Mouse (Mus musculus) limb, embryonic 12.5 days (tissue): ENCODE measurements at regions not wholly inside any gene's neighbourhood (a gene's known extent, or its start where the extent isn't known, plus 50 kb on each side); places are given as distances from the start of the nearest gene placed in this dataset.

ENCODE experiments used
- ATAC-seq: fragments of 200-750 bp; cut with Nextera tagmentation; 2 replicates; pipeline ENCODE4 v1.8.0; 2017; ENCODE audit warnings: low read depth, moderate TSS enrichment; ENCODE audit not compliant: insufficient number of reproducible peaks, insufficient read depth, low FRiP score, low TSS enrichment
- H3K27ac ChIP-seq: fragments of 300-500 bp; sonication (generic); 2 replicates; pipeline ENCODE4 v1.5.1; 2016; ENCODE audit warnings: mild to moderate bottlenecking, moderate library complexity
- H3K27me3 ChIP-seq: fragments of 300-500 bp; sonication (generic); 2 replicates; pipeline ENCODE4 v1.6.1; 2016; ENCODE audit warnings: mild to moderate bottlenecking, moderate library complexity
- H3K36me3 ChIP-seq: fragments of 300-500 bp; sonication (generic); 2 replicates; pipeline ENCODE4 v1.6.1; 2016; ENCODE audit warnings: mild to moderate bottlenecking, moderate library complexity
- H3K4me1 ChIP-seq: fragments of 300-500 bp; sonication (generic); replicated peaks from 2 replicates; pipeline ENCODE4 v1.6.1; 2016
- H3K4me2 ChIP-seq: fragments of 300-500 bp; sonication (generic); 2 replicates; pipeline ENCODE4 v1.6.1; 2016; ENCODE audit warnings: mild to moderate bottlenecking, moderate library complexity
- H3K4me3 ChIP-seq: fragments of 300-500 bp; sonication (generic); replicated peaks from 2 replicates; pipeline ENCODE4 v1.5.1; 2016; ENCODE audit warnings: mild to moderate bottlenecking
- H3K9ac ChIP-seq: fragments of 300-500 bp; sonication (generic); replicated peaks from 2 replicates; pipeline ENCODE4 v1.6.1; 2016; ENCODE audit warnings: mild to moderate bottlenecking, moderate library complexity
- H3K9me3 ChIP-seq: fragments of 300-500 bp; sonication (generic); 2 replicates; pipeline ENCODE4 v1.6.1; 2016; ENCODE audit warnings: mild to moderate bottlenecking, moderate library complexity
- WGBS: fragments of 180-500 bp; shearing (Covaris S2); methylation state at CpG from one replicate; pipeline ENCODE4 v1.1.7; 2016; 5-methylcytosine and 5-hydroxymethylcytosine counted together

DNA sequence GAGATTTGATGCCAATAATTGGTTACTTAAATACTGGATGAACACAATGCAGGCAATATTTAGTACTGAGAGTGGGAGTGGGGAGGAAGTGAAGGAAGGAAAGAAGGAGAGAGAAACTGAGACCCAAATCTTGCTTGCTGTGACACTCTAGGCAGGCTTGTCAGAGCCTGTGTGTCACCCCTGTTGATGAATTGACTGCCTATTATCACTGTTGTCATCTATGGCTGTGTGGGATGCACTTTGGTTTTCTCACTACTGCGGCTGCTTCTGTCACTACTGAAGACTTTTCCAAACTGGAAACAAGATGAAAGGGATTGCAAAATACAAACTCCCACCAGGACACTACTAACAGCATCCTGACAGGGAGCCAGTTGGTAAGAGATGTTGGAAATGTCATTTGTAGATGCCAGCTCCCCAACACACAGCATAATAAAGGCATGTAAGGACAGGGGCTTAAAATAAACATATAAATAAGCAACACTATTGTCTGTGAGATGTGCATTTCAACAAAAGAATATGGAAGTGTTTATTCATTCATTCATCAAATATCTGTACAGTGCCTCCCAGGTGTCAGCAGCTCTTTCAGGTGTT is 207.0 kb upstream of the Ufl1 start:
- WGBS: 64% methylated on average over 1 of the region's 1 CpGs

GRCm38 (mm10) chr4:25483621-25483933 is 202.0 kb upstream of the Ufl1 start:
- ATAC-seq: no peak
- no peak overlapping the region for H3K27ac ChIP-seq
- H3K36me3 ChIP-seq: no peaks in the 10 kb centered on the region
- no peaks in the 10 kb centered on the region for H3K27me3 ChIP-seq
- WGBS: 11% methylated on average over 1 of the region's 1 CpGs
- H3K4me1 ChIP-seq: no peaks in the 10 kb centered on the region
- no peak overlapping the region for H3K9ac ChIP-seq
- H3K9me3 ChIP-seq: no peaks in the 10 kb centered on the region
- H3K4me3 ChIP-seq: no peak overlapping the region
- H3K4me2 ChIP-seq: no peak overlapping the region

More for the DNA sequence above, 207.0 kb upstream of the Ufl1 start:
- Histone ChIP-seq H3K4me3 (no peak overlapping the region), H3K27ac (no peak overlapping the region), H3K4me1 (no peaks in the 10 kb centered on the region), H3K36me3 (no peaks in the 10 kb centered on the region), H3K4me2 (no peak overlapping the region), H3K9me3 (no peaks in the 10 kb centered on the region), H3K27me3 (no peaks in the 10 kb centered on the region), H3K9ac (no peak overlapping the region)
- no peak for ATAC-seq

GRCm38 (mm10) chr4:25482933-25483620 is 201.5 kb upstream of the Ufl1 start:
- Histone ChIP-seq H3K9ac (no peak overlapping the region), H3K27me3 (no peaks in the 10 kb centered on the region), H3K4me2 (no peak overlapping the region), H3K4me3 (no peak overlapping the region), H3K36me3 (no peaks in the 10 kb centered on the region), H3K9me3 (no peaks in the 10 kb centered on the region), H3K27ac (no peak overlapping the region), H3K4me1 (no peaks in the 10 kb centered on the region)
- WGBS: 49% methylated on average over 6 of the region's 6 CpGs
- no peak for ATAC-seq

DNA sequence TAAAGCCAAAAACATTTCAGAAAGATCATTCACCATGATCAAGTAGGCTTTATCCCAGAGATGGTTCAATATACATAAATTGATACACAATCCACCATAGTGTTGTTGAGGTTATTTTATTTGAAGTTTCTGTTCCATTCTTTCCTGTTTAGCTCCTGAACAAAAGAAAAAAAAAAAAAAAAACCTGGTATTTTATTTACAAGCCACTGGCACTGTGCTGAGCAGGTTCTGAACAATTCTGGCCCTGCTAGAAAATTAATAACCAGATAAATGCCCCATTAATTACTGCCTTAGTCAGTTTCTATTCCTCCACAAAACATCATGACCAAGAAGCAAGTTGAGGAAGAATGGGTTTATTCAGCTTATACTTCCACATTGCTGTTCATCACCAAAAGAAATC is 191.4 kb upstream of the Ufl1 start:
- Histone ChIP-seq H3K9ac (no peak overlapping the region), H3K27ac (no peak overlapping the region), H3K4me1 (no peaks in the 10 kb centered on the region), H3K27me3 (no peaks in the 10 kb centered on the region), H3K36me3 (no peaks in the 10 kb centered on the region), H3K9me3 (no peaks in the 10 kb centered on the region), H3K4me2 (no peak overlapping the region), H3K4me3 (no peak overlapping the region)
- no peak for ATAC-seq

- H3K27me3 ChIP-seq: no peaks in the 10 kb centered on the region
- ATAC-seq: no peak
- 85% methylated on average over 3 of the region's 3 CpGs for WGBS
- no peaks in the 10 kb centered on the region for H3K9me3 ChIP-seq
- no peak overlapping the region for H3K4me2 ChIP-seq
- H3K36me3 ChIP-seq: no peaks in the 10 kb centered on the region
- no peak overlapping the region for H3K9ac ChIP-seq
- no peaks in the 10 kb centered on the region for H3K4me1 ChIP-seq
- no peak overlapping the region for H3K4me3 ChIP-seq
- H3K27ac ChIP-seq: no peak overlapping the region
These were observed 184.9 kb upstream of the Ufl1 start for GRCm38 (mm10) chr4:25466490-25466889.

- Histone ChIP-seq H3K9ac (no peak overlapping the region), H3K27ac (no peak overlapping the region), H3K27me3 (no peaks in the 10 kb centered on the region), H3K4me3 (no peak overlapping the region), H3K4me1 (no peaks in the 10 kb centered on the region), H3K9me3 (no peaks in the 10 kb centered on the region), H3K4me2 (no peak overlapping the region), H3K36me3 (no peaks in the 10 kb centered on the region)
- WGBS: 78% methylated on average over 1 of the region's 1 CpGs
- ATAC-seq: no peak
These were observed 183.4 kb upstream of the Ufl1 start for GRCm38 (mm10) chr4:25464792-25465590.

DNA sequence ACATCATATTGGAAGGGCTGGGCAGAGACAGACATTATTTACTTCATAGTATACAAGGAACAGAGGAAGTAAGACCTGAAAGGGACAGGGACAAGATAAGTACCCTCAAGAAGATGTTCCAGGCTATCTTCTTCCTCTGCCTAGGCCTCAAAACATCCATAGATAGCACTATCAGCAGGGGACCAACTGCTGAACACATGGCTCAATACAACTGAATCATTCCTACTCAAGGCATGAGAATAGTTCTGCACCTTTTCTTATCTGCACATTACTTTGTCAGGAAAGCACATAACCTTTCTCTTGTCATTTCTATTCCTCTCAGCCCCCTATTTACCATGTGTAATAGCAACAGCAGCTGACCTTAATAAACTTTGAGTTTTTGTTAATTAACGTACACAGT is 182.4 kb upstream of the Ufl1 start:
- no peak overlapping the region for H3K9ac ChIP-seq
- H3K4me3 ChIP-seq: no peak overlapping the region
- no peaks in the 10 kb centered on the region for H3K9me3 ChIP-seq
- no peaks in the 10 kb centered on the region for H3K36me3 ChIP-seq
- no peaks in the 10 kb centered on the region for H3K4me1 ChIP-seq
- no peak overlapping the region for H3K4me2 ChIP-seq
- no peaks in the 10 kb centered on the region for H3K27me3 ChIP-seq
- H3K27ac ChIP-seq: no peak overlapping the region
- ATAC-seq: no peak
- WGBS: 80% methylated on average over 1 of the region's 1 CpGs

- WGBS: 86% methylated on average over 1 of the region's 1 CpGs
These were observed 178.5 kb upstream of the Ufl1 start for GRCm38 (mm10) chr4:25460127-25460526.

DNA sequence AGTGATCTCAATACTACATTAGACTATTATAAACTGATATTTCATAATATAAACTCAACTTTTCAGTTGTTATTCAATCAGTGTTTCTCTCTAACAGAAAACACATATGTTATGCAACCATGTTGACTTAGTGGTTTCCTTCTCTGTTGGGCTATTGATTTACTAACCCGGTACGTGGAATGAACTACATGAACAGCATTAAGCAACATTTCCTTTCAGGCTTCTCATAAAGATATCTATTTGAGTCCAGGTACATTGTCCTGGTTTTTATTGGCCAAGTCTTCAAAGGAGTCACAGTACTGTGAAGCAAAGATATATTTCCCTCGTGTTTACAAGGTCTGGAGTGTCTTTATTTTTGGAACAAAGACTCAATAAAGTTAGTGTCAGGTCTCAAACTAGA is 173.1 kb upstream of the Ufl1 start:
- no peaks in the 10 kb centered on the region for H3K36me3 ChIP-seq
- 52% methylated on average over 3 of the region's 3 CpGs for WGBS
- no peak overlapping the region for H3K9ac ChIP-seq
- H3K27me3 ChIP-seq: no peaks in the 10 kb centered on the region
- no peaks in the 10 kb centered on the region for H3K4me1 ChIP-seq
- H3K4me3 ChIP-seq: no peak overlapping the region
- no peak overlapping the region for H3K27ac ChIP-seq
- H3K9me3 ChIP-seq: no peaks in the 10 kb centered on the region
- ATAC-seq: no peak
- H3K4me2 ChIP-seq: no peak overlapping the region

More at GRCm38 (mm10) chr4:25460127-25460526, 178.5 kb upstream of the Ufl1 start:
- Histone ChIP-seq H3K4me3 (no peak overlapping the region), H3K4me2 (no peak overlapping the region), H3K36me3 (no peaks in the 10 kb centered on the region), H3K9me3 (no peaks in the 10 kb centered on the region), H3K27me3 (no peaks in the 10 kb centered on the region), H3K27ac (no peak overlapping the region), H3K4me1 (no peaks in the 10 kb centered on the region), H3K9ac (no peak overlapping the region)
- ATAC-seq: no peak

- no peak for ATAC-seq
- WGBS: 93% methylated on average over 6 of the region's 6 CpGs
- H3K4me1 ChIP-seq: no peaks in the 10 kb centered on the region
These were observed 171.6 kb upstream of the Ufl1 start for GRCm38 (mm10) chr4:25453127-25453806.

DNA sequence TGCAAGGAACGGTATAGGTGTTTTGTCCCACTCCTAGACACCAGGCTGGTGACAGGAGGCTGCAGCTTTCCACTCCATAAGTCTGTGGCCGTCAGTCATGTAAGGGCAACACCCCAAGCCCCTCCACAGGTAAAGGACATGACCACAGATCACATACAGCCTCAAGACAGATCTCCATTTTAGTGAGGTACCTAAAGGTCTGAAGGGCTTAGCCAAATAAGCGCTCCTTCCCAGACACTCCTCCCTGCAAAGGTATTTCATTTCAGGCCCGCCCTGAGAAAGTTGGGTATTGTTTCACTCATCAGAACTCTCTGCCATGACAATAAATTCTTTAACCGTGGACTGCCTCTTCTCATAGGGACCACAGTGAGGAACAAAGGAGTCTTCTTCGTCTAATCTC is 170.2 kb upstream of the Ufl1 start:
- no peak for ATAC-seq
- Histone ChIP-seq H3K27me3 (no peaks in the 10 kb centered on the region), H3K4me2 (no peak overlapping the region), H3K27ac (no peak overlapping the region), H3K9ac (no peak overlapping the region), H3K4me1 (no peaks in the 10 kb centered on the region), H3K4me3 (no peak overlapping the region), H3K9me3 (no peaks in the 10 kb centered on the region), H3K36me3 (no peaks in the 10 kb centered on the region)
- 74% methylated on average over 6 of the region's 6 CpGs for WGBS

More at GRCm38 (mm10) chr4:25453127-25453806, 171.6 kb upstream of the Ufl1 start:
- Histone ChIP-seq H3K36me3 (no peaks in the 10 kb centered on the region), H3K9ac (no peak overlapping the region), H3K9me3 (no peaks in the 10 kb centered on the region), H3K4me2 (no peak overlapping the region), H3K27me3 (no peaks in the 10 kb centered on the region), H3K4me3 (no peak overlapping the region), H3K27ac (no peak overlapping the region)
